Mouse (Mus musculus): ENCODE data around the gene Atp1a4.

DNA sequence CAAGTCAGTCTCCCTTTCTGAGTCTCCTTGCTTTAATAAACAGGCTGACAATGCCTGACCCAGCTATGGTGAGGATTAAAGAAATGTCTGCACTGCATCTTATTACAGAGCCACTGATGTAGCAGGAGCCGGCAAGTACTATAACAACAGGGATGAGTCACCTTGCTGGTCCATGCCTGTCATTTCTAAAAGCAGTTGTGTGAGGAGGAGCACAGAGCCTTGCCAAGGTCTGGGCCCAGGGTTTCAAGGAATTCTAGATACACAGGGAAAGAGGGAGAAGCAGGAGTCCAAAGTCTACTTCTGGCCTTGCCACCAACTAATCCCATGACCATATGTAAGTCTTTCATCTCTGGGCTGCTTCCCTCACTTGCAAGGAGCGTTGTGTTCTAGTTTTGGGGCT is 34.7 kb upstream of the Atp1a4 start:
- TF ChIP-seq POLR2A (IDR thresholded peaks at IDR 0.05; ENCODE audit: low read depth, low read length) = no peak
- TF ChIP-seq CTCF (conservative IDR thresholded peaks at IDR 0.05; ENCODE audit: insufficient read depth, insufficient read length, low read depth, low read length) = no peak

All from kidney, adult 2 months (tissue).